Mouse (Mus musculus) midbrain, embryonic 15.5 days (tissue): Measurements from ENCODE around the gene Atxn2l. TPM values are rescaled to one million over a fixed set of nuclear protein-coding genes. Genes with fewer than 3 reads are reported as not detected.
A peak's percentile ranks its signal among the peaks of the same experiment; 100 is the strongest.

ENCODE experiments used
- ATAC-seq: fragments of 200-750 bp; cut with Nextera tagmentation; replicated peaks from 2 replicates; pipeline ENCODE4 v1.8.0; 2017; ENCODE audit warnings: moderate TSS enrichment
- H3K27ac ChIP-seq: fragments of 300-500 bp; sonication (generic); 2 replicates; pipeline ENCODE4 v1.5.1; 2015; ENCODE audit warnings: mild to moderate bottlenecking, inconsistent platforms
- H3K27me3 ChIP-seq: fragments of 300-500 bp; sonication (generic); replicated peaks from 2 replicates; pipeline ENCODE4 v1.6.1; 2015; ENCODE audit warnings: inconsistent platforms
- H3K36me3 ChIP-seq: fragments of 300-500 bp; sonication (generic); replicated peaks from 2 replicates; pipeline ENCODE4 v1.6.1; 2015; ENCODE audit warnings: inconsistent platforms
- H3K4me1 ChIP-seq: fragments of 300-500 bp; sonication (generic); 2 replicates; pipeline ENCODE4 v1.6.1; 2015; ENCODE audit warnings: inconsistent platforms
- H3K4me2 ChIP-seq: fragments of 300-500 bp; sonication (generic); 2 replicates; pipeline ENCODE4 v1.6.1; 2015; ENCODE audit warnings: inconsistent platforms, mild to moderate bottlenecking, moderate library complexity
- H3K4me3 ChIP-seq: fragments of 300-500 bp; sonication (generic); 2 replicates; pipeline ENCODE4 v1.5.1; 2015; ENCODE audit warnings: mild to moderate bottlenecking, inconsistent platforms
- H3K9ac ChIP-seq: fragments of 300-500 bp; sonication (generic); 2 replicates; pipeline ENCODE4 v1.6.1; 2015; ENCODE audit warnings: mild to moderate bottlenecking, inconsistent platforms
- H3K9me3 ChIP-seq: fragments of 300-500 bp; sonication (generic); 2 replicates; pipeline ENCODE4 v1.6.1; 2016; ENCODE audit warnings: inconsistent platforms
- WGBS: fragments of 180-500 bp; shearing (Covaris S2); methylation state at CpG from one replicate; pipeline ENCODE4 v1.1.7; 2015; ENCODE audit warnings: mixed read lengths; 5-methylcytosine and 5-hydroxymethylcytosine counted together
- polyA plus RNA-seq: library from polyadenylated mRNA; unstranded; fragments of >200 nt; fragmentation: Nextera tagmentation; extraction: Ambion mirVana; gene quantifications from 2 replicates; pipeline ENCODE4 v1.2.1, GENCODE M21; 2015

Atxn2l gene
- 75.9 and 83.6 TPM in 2 replicates for polyA plus RNA-seq

DNA sequence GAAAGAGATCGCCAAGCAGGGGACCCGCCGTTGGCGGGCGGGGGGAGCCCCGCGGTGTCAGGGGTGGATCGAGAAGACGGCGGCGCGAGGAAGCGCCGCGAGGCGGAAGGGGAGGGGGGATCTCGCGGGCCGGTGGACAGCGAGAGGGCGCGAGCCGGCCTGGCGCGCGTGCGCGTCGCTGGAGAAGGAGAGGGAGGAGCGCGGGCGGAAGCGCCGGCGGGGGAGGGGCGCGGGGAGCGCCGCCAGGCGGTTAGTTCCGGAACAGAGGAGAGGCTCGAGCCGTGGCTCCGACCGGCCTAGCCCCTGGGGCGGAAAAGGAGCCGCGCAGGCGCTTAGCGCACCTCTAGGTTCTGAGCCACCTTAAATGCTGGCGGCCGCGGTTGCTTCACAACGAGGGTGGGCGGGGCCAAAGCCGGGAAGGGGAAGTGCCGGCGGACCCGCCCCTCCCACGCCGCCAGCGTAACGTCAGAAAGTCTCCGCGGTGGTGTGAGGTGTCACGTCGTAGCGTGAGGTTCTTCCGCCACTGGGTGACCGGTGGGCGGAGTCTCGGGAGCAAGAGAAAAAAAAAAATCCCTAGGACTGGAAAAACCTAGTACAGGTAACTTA, at the start of gene Atxn2l:
TSS of gene Atxn2l (minus strand) at position 165 of the 606 bp plus-strand sequence.
- 1% methylated on average over 69 of the region's 72 CpGs for WGBS
- no peaks in the 10 kb centered on the region for H3K9me3 ChIP-seq
- H3K36me3 ChIP-seq = peaks cover 25% of the 10 kb centered on the region
- peak within 1 kb of the TSS; percentile 100 for H3K27ac ChIP-seq
- H3K4me3 ChIP-seq = peak within 1 kb of the TSS; percentile 100
- no peaks in the 10 kb centered on the region for H3K27me3 ChIP-seq
- peak; percentile 86 for ATAC-seq
- H3K9ac ChIP-seq = peak within 1 kb of the TSS; percentile 100
- peaks cover 21% of the 10 kb centered on the region for H3K4me1 ChIP-seq
- peak within 1 kb of the TSS; percentile 75 for H3K4me2 ChIP-seq

DNA sequence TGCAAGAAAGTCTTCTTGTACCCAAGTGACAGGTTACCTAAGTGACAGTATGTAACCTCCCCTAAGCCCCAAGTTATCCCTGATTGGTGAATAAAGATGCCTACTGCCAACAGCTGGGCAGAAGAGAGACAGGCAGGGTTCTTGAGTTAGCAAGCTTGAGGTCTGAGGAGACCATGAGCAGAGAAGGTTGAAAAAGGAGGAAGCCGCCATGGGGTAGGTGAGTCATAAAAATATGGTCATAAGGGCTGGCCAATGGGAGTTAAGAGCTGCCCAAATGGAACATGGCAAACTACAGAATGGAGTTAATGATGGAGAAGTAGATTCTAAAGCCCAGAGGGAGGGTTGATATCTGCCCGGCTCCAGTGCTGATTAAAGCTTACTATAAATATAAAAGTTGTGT, 42.4 kb upstream of the Atxn2l start:
- no peak overlapping the region for H3K9ac ChIP-seq
- peaks cover 51% of the 10 kb centered on the region for H3K36me3 ChIP-seq
- no peak for ATAC-seq
- no peak overlapping the region for H3K4me3 ChIP-seq
- H3K4me1 ChIP-seq = no peaks in the 10 kb centered on the region
- H3K9me3 ChIP-seq = no peaks in the 10 kb centered on the region
- 90% methylated on average over 2 of the region's 2 CpGs for WGBS
- H3K4me2 ChIP-seq = no peak overlapping the region
- H3K27ac ChIP-seq = no peak overlapping the region
- H3K27me3 ChIP-seq = no peaks in the 10 kb centered on the region

DNA sequence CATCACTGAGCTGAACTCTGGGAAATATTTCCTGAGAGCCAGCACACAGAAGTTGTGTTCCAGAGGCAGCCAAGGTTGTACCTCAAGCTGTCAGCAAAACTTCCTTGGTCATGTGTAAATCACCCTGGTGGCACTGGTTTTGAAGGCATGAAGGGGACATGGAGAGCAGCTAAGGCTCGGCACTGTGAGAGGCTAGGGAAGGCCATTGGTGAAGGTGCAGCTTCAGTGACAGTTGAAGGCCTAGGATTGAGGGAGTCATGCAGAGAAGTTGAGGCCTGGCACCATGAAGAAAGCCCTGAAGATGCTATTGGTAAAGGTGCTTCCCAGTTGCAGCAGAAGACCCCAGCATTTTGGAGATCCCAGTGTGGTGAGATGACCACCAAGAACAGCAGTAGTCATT, 38.4 kb upstream of the Atxn2l start:
- Histone ChIP-seq H3K36me3 (peaks cover 14% of the 10 kb centered on the region; the same call in 1 of the 2 replicates), H3K4me2 (no peak overlapping the region), H3K27me3 (peaks cover 6% of the 10 kb centered on the region; the same call in 1 of the 2 replicates), H3K9me3 (no peaks in the 10 kb centered on the region), H3K9ac (no peak overlapping the region), H3K4me3 (no peak overlapping the region), H3K4me1 (no peaks in the 10 kb centered on the region), H3K27ac (no peak overlapping the region)
- ATAC-seq = no peak
- 91% methylated on average over 1 of the region's 1 CpGs for WGBS

DNA sequence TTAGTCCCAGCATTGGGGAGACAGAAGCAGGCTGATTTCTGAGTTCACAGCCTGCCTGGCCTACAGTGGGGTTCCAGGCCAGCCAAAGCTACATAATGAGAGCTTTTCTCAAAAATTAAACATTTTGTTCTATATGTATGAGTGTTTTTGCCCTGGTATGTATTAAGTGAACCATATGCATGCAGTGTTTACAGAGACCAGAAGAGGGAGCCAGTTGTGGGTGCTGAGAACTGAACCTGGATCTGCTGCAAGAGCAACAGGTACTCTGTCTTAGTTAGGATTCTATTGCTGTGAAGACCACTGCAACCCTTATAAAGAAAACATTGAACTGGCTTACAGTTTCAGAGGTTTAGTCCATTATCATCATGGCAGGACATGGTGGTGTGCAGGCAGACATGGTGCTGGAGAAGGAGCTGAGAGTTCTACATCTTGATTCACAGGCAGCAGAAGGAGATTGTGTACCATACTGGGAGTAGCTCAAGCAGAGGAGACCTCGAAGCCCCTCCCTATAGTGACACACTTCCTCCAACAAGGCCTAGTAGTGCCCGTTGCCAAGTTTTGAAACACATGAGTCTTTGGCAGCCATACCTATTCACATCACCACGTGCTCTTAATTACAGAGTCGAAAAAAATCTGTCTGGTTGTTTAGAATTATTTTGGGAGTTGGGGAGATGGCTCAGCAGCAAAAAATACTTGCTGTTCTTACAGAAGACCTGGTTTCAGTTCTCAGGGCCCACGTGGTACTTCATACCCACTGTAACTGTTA, 34.8 kb upstream of the Atxn2l start:
- Histone ChIP-seq H3K9ac (no peak overlapping the region), H3K4me2 (no peak overlapping the region), H3K27ac (no peak overlapping the region), H3K27me3 (peaks cover 6% of the 10 kb centered on the region; the same call in 1 of the 2 replicates), H3K9me3 (no peaks in the 10 kb centered on the region), H3K4me3 (no peak overlapping the region), H3K36me3 (no peaks in the 10 kb centered on the region), H3K4me1 (peaks cover 11% of the 10 kb centered on the region)
- ATAC-seq = no peak
- WGBS = 73% methylated on average over 5 of the region's 5 CpGs

GRCm38 (mm10) chr7:126536466-126536865, 33.2 kb upstream of the Atxn2l start:
- Histone ChIP-seq H3K9ac (peak overlapping the region; percentile 49; the same call in 1 of the 2 replicates), H3K27me3 (peaks cover 6% of the 10 kb centered on the region; the same call in 1 of the 2 replicates), H3K4me2 (peak overlapping the region; percentile 91), H3K27ac (no peak overlapping the region), H3K4me1 (peaks cover 11% of the 10 kb centered on the region), H3K4me3 (peak overlapping the region; percentile 46), H3K36me3 (no peaks in the 10 kb centered on the region), H3K9me3 (no peaks in the 10 kb centered on the region)
- 48% methylated on average over 9 of the region's 9 CpGs for WGBS
- ATAC-seq = no peak

DNA sequence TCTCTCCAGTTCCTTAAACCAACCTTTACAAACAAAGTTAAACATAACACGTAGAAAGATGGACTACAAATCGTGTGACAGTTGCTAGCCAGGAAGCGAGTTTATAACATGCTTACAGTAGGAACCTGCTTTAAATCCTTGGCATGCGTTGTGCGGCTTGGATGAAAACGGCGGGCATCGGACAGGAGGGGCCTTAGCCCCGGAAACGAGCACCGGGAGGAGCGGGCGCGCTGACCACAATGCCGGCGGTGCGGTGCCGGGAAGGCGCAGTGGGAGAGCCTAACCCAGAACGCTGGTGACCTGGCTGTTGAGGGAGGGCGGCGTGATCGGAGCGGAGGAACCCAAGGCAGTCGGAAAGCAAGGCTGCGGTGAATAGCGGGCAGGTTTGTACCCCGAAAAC, 32.5 kb upstream of the Atxn2l start:
- Histone ChIP-seq H3K4me2 (peak overlapping the region; percentile 91), H3K9ac (peak overlapping the region; percentile 49), H3K4me3 (peak overlapping the region; percentile 46), H3K4me1 (peaks cover 11% of the 10 kb centered on the region), H3K36me3 (no peaks in the 10 kb centered on the region), H3K27ac (no peak overlapping the region), H3K27me3 (peaks cover 6% of the 10 kb centered on the region; the same call in 1 of the 2 replicates), H3K9me3 (no peaks in the 10 kb centered on the region)
- ATAC-seq = no peak
- WGBS = 1% methylated on average over 28 of the region's 28 CpGs

DNA sequence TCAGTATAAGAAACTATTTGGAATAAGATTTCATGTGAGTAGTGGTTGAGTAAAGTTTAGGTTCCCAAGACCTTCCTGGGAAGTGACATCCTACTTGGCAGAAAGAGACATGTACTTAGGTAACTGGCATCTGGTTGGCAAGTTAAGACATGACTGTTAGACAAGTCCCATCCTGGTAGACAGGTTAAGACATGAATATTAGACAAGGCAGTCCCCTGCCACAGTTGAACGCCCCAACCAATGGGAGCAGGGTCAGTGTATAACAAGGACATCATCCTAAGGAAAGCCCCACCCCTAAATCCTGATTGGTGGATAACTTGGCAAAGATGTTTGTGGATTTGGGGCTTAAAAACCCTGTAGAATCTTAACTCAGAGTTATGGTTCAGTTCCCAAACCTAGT, 30.2 kb upstream of the Atxn2l start:
- WGBS = 58% methylated on average over 1 of the region's 1 CpGs
- Histone ChIP-seq H3K9ac (no peak overlapping the region), H3K9me3 (no peaks in the 10 kb centered on the region), H3K27me3 (peaks cover 6% of the 10 kb centered on the region; the same call in 1 of the 2 replicates), H3K4me3 (no peak overlapping the region), H3K27ac (no peak overlapping the region), H3K36me3 (no peaks in the 10 kb centered on the region), H3K4me2 (no peak overlapping the region), H3K4me1 (peaks cover 13% of the 10 kb centered on the region)
- ATAC-seq = no peak

DNA sequence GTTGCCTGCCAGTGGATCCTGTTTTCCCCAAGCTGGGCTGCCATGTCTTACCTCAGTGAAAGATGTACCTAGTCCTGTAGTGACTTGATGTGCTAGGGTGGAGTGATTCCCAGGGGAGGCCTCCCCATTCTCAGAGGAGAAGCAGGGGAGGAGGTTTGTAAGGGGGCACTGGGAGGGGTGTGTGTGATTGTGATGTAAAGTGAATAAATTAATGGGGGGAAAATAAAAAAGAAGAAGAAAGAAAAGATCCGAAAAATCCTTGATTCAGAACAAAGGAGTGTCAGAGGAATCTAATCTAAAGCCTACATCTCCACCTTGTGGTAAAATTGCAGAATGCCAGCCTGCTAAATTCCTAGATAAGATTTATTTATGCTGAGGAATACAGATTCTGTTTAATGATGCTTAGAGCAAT, 24.9 kb upstream of the Atxn2l start:
- ATAC-seq = peak; percentile 42
- no peaks in the 10 kb centered on the region for H3K36me3 ChIP-seq
- no peaks in the 10 kb centered on the region for H3K27me3 ChIP-seq
- H3K4me2 ChIP-seq = 0 out of 2 replicates have a peak overlapping the region, but pooled peaks have one; percentile 17
- WGBS = 0% methylated on average over 1 of the region's 1 CpGs
- peak overlapping the region; percentile 18; the same call in 1 of the 2 replicates for H3K9ac ChIP-seq
- peaks cover 2% of the 10 kb centered on the region; the same call in 1 of the 2 replicates for H3K4me1 ChIP-seq
- no peak overlapping the region for H3K4me3 ChIP-seq
- peak overlapping the region; percentile 79 for H3K27ac ChIP-seq
- no peaks in the 10 kb centered on the region for H3K9me3 ChIP-seq

- Histone ChIP-seq H3K27ac (no peak overlapping the region), H3K27me3 (no peaks in the 10 kb centered on the region), H3K4me2 (no peak overlapping the region), H3K36me3 (no peaks in the 10 kb centered on the region), H3K9me3 (no peaks in the 10 kb centered on the region), H3K4me3 (no peak overlapping the region), H3K4me1 (no peaks in the 10 kb centered on the region; the same call in 1 of the 2 replicates), H3K9ac (no peak overlapping the region)
- whole genome bisulfite sequencing = 81% methylated on average over 3 of the region's 3 CpGs
- ATAC-seq = no peak
These were observed 20.1 kb upstream of the Atxn2l start for GRCm38 (mm10) chr7:126523316-126523715.

GRCm38 (mm10) chr7:126519513-126519912, 16.3 kb upstream of the Atxn2l start:
- Histone ChIP-seq H3K9me3 (no peaks in the 10 kb centered on the region), H3K27me3 (no peaks in the 10 kb centered on the region), H3K4me2 (no peak overlapping the region), H3K27ac (no peak overlapping the region), H3K4me1 (no peaks in the 10 kb centered on the region), H3K9ac (no peak overlapping the region), H3K36me3 (no peaks in the 10 kb centered on the region), H3K4me3 (no peak overlapping the region)
- WGBS = 65% methylated on average over 2 of the region's 2 CpGs
- ATAC-seq = no peak

GRCm38 (mm10) chr7:126518261-126518941, 15.2 kb upstream of the Atxn2l start:
- no peak overlapping the region for H3K4me2 ChIP-seq
- no peak overlapping the region for H3K4me3 ChIP-seq
- H3K9me3 ChIP-seq = no peaks in the 10 kb centered on the region
- no peaks in the 10 kb centered on the region for H3K36me3 ChIP-seq
- ATAC-seq = no peak
- 77% methylated on average over 5 of the region's 5 CpGs for WGBS
- H3K27ac ChIP-seq = no peak overlapping the region
- no peaks in the 10 kb centered on the region for H3K27me3 ChIP-seq
- no peaks in the 10 kb centered on the region for H3K4me1 ChIP-seq
- no peak overlapping the region for H3K9ac ChIP-seq

- 90% methylated on average over 3 of the region's 3 CpGs for WGBS
- H3K4me1 ChIP-seq = no peaks in the 10 kb centered on the region
- H3K4me2 ChIP-seq = no peak overlapping the region
- H3K9ac ChIP-seq = no peak overlapping the region
- no peaks in the 10 kb centered on the region for H3K27me3 ChIP-seq
- no peak for ATAC-seq
- H3K9me3 ChIP-seq = no peaks in the 10 kb centered on the region
- no peaks in the 10 kb centered on the region for H3K36me3 ChIP-seq
- no peak overlapping the region for H3K27ac ChIP-seq
- no peak overlapping the region for H3K4me3 ChIP-seq
These were observed 8.1 kb upstream of the Atxn2l start for GRCm38 (mm10) chr7:126511287-126511686.
